ENCODE assay signal across 8 mouse cellular contexts in the genomic region with DNA sequence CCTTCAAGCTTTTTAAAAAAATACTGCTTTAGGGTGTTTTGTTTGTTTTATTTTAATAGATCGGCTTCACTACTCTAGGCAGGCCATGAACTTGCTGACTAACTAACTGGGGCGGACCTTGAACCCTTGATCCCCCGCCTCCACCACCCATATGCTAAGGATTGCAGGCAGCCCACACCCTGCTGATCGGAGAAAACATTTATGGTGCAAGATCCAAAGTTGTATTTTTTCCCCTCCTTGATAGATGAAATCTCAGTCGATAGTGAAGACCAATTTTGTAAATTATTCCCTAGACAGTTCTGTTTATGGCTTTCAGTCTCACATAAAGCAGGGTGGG. TPM values are rescaled to one million over a fixed set of nuclear protein-coding genes. Genes with fewer than 3 reads are reported as not detected.
DNase-seq lines count a peak whose midpoint lies in the region; ATAC-seq and TF ChIP-seq lines count a peak whose summit lies in the region.

No protein-coding gene starts in this region.

- no peak for TF ChIP-seq POLR2A in MEL (IDR thresholded peaks at IDR 0.05; ENCODE audit: control insufficient read depth in 1 of 2, insufficient read depth in 1 of 2, low read depth in 1 of 2, low read length in 2 of 2, poor library complexity in 1 of 2)

- H3K4me3 ChIP-seq in heart, embryonic 13.5 days: peak overlapping the region; percentile 89
- peak overlapping the region; percentile 69 to 81 for H3K4me3 ChIP-seq in MEL (ENCODE audit: control insufficient read depth in 1 of 2, insufficient read depth in 1 of 2, low read depth in 2 of 2, low read length in 2 of 2)
- H3K4me3 ChIP-seq in forebrain, embryonic 13.5 days: peak overlapping the region; percentile 86
- peak overlapping the region; percentile 89 for H3K4me3 ChIP-seq in midbrain, embryonic 13.5 days (replicated peaks)

- TF ChIP-seq RAD21 in MEL (IDR thresholded peaks at IDR 0.05; ENCODE audit: low read depth, low read length): no peak

- no peak for TF ChIP-seq EP300 in MEL (IDR thresholded peaks at IDR 0.05; ENCODE audit: low read depth in 1 of 2, low read length in 2 of 2)

- no peak for ATAC-seq in heart, embryonic 13.5 days (ENCODE audit: extremely low read depth, insufficient number of reproducible peaks, low FRiP score, low TSS enrichment)
- peak; percentile 1; the same call in 1 of the 2 replicates for ATAC-seq in forebrain, embryonic 13.5 days
- ATAC-seq in midbrain, embryonic 13.5 days: 0 out of 2 replicates have a peak, but pooled peaks have one; percentile 28

- H3K79me2 ChIP-seq in MEL (ENCODE audit: control insufficient read depth, insufficient read depth, low read length, poor library complexity): peaks cover 21% of the 10 kb centered on the region

- H3K4me2 ChIP-seq in heart, embryonic 13.5 days: peak overlapping the region; percentile 72
- H3K4me2 ChIP-seq in forebrain, embryonic 13.5 days: peak overlapping the region; percentile 73
- H3K4me2 ChIP-seq in midbrain, embryonic 13.5 days (replicated peaks): peak overlapping the region; percentile 75

- peaks cover 36% of the 10 kb centered on the region for H3K36me3 ChIP-seq in heart, embryonic 13.5 days
- peaks cover 6 to 26% of the 10 kb centered on the region in 2 experiments for H3K36me3 ChIP-seq in MEL (ENCODE audit: control insufficient read depth in 1 of 2, insufficient read depth in 2 of 2, low read length in 2 of 2)
- peaks cover 30% of the 10 kb centered on the region for H3K36me3 ChIP-seq in forebrain, embryonic 13.5 days (ENCODE audit: poor library complexity, severe bottlenecking)
- peaks cover 28% of the 10 kb centered on the region for H3K36me3 ChIP-seq in midbrain, embryonic 13.5 days

- intact Hi-C loops in heart, postnatal 14 days (cut with DNase I): loop anchor here (10.0 kb wide), 1 partner anchor 302 kb away; no protein-coding TSS in a partner anchor

- DNase-seq in heart, postnatal 14 days: no peak
- DNase-seq in MEL (ENCODE audit: low read depth, low spot score): peak; percentile 87
- DNase-seq in kidney, postnatal 4 days: peak; percentile 58 to 76
- DNase-seq in layer of hippocampus, postnatal 36 days: no peak
- DNase-seq in left cerebral cortex, adult 8-10 months (ENCODE audit: low spot score in 2 of 2): no peak

- H3K4me1 ChIP-seq in heart, embryonic 13.5 days: peaks cover 32% of the 10 kb centered on the region
- peaks cover 7 to 24% of the 10 kb centered on the region in 2 experiments for H3K4me1 ChIP-seq in MEL (ENCODE audit: control insufficient read depth in 1 of 2, insufficient read depth in 2 of 2, low read length in 2 of 2)
- peaks cover 27% of the 10 kb centered on the region for H3K4me1 ChIP-seq in forebrain, embryonic 13.5 days
- H3K4me1 ChIP-seq in midbrain, embryonic 13.5 days (replicated peaks): peaks cover 34% of the 10 kb centered on the region

- peak overlapping the region; percentile 99 for H3K9ac ChIP-seq in heart, embryonic 13.5 days
- H3K9ac ChIP-seq in MEL (ENCODE audit: control insufficient read depth, low read depth, low read length, poor library complexity, severe bottlenecking): peak overlapping the region; percentile 89
- peak overlapping the region; percentile 98 for H3K9ac ChIP-seq in forebrain, embryonic 13.5 days
- H3K9ac ChIP-seq in midbrain, embryonic 13.5 days (replicated peaks): peak overlapping the region; percentile 99

- H3K27ac ChIP-seq in heart, embryonic 13.5 days (replicated peaks): peak overlapping the region; percentile 90
- peak overlapping the region; percentile 89 for H3K27ac ChIP-seq in MEL (ENCODE audit: control insufficient read depth, low read depth, low read length)
- peak overlapping the region; percentile 89 for H3K27ac ChIP-seq in forebrain, embryonic 13.5 days
- H3K27ac ChIP-seq in midbrain, embryonic 13.5 days: peak overlapping the region; percentile 91

- H3K27me3 ChIP-seq in heart, embryonic 13.5 days (replicated peaks): no peaks in the 10 kb centered on the region
- H3K27me3 ChIP-seq in MEL (ENCODE audit: control insufficient read depth in 1 of 2, insufficient read depth in 2 of 2, low read length in 2 of 2): no peaks in the 10 kb centered on the region
- no peaks in the 10 kb centered on the region for H3K27me3 ChIP-seq in forebrain, embryonic 13.5 days
- no peaks in the 10 kb centered on the region for H3K27me3 ChIP-seq in midbrain, embryonic 13.5 days

- no peaks in the 10 kb centered on the region for H3K9me3 ChIP-seq in heart, embryonic 13.5 days
- no peaks in the 10 kb centered on the region for H3K9me3 ChIP-seq in MEL (replicated peaks; ENCODE audit: insufficient read depth, low read length)
- no peaks in the 10 kb centered on the region for H3K9me3 ChIP-seq in forebrain, embryonic 13.5 days (replicated peaks)
- no peaks in the 10 kb centered on the region for H3K9me3 ChIP-seq in midbrain, embryonic 13.5 days

- no peak for TF ChIP-seq CTCF in MEL (IDR thresholded peaks at IDR 0.05 in 2 of 3, conservative IDR thresholded peaks at IDR 0.05 in 1 of 3; ENCODE audit: control insufficient read depth in 1 of 3, insufficient read depth in 1 of 3, low read depth in 2 of 3, low read length in 3 of 3, poor library complexity in 1 of 3, severe bottlenecking in 1 of 3)

- 2% methylated on average over 5 of the region's 5 CpGs for WGBS in heart, embryonic 13.5 days
- 3% methylated on average over 5 of the region's 5 CpGs for WGBS in forebrain, embryonic 13.5 days
- 3% methylated on average over 5 of the region's 5 CpGs for WGBS in midbrain, embryonic 13.5 days

TF ChIP-seq in MEL, 35 proteins besides CTCF, POLR2A, EP300 and RAD21:
- TF ChIP-seq TBP (IDR thresholded peaks at IDR 0.05; ENCODE audit: low read depth, low read length) (peak; percentile 65; the same call in 1 of the 2 replicates), NELFE (IDR thresholded peaks at IDR 0.05; ENCODE audit: low read depth, low read length) (no peak), MXI1 (IDR thresholded peaks at IDR 0.05; ENCODE audit: low read depth, low read length) (peak; percentile 54; the same call in 1 of the 2 replicates), E2F4 (IDR thresholded peaks at IDR 0.05; ENCODE audit: borderline replicate concordance, low read depth, low read length) (no peak), HCFC1 (IDR thresholded peaks at IDR 0.05; ENCODE audit: low read depth, low read length) (peak; percentile 26; the same call in 1 of the 2 replicates), GATA1 (IDR thresholded peaks at IDR 0.05; ENCODE audit: low read depth, low read length) (no peak), UBTF (IDR thresholded peaks at IDR 0.05; ENCODE audit: borderline replicate concordance, insufficient read depth, low read depth, low read length) (peak; percentile 39; the same call in 1 of the 2 replicates), MYC (IDR thresholded peaks at IDR 0.05; ENCODE audit: low read depth, low read length) (peak; percentile 27; the same call in 1 of the 2 replicates), SIN3A (IDR thresholded peaks at IDR 0.05; ENCODE audit: low read length) (peak; percentile 57), ETS1 (IDR thresholded peaks at IDR 0.05; ENCODE audit: low read depth, low read length) (no peak), KAT2A (conservative IDR thresholded peaks at IDR 0.05; ENCODE audit: low read depth, low read length) (no peak), TAL1 (IDR thresholded peaks at IDR 0.05; ENCODE audit: low read length) (no peak)
TF ChIP-seq in MEL: peak in this region for 6.

RNA-seq across cellular contexts. Expression of gene Hint1, which starts 0.8 kb away (rescaled TPM):
- polyA plus RNA-seq in heart, embryonic 13.5 days (2015; fragmentation: Nextera tagmentation; extraction: Ambion mirVana): 637 and 710 TPM in 2 replicates
- total RNA-seq in heart, postnatal 14 days (2021): 100 to 1,000 TPM; 259 to 264 TPM
- 567 and 640 TPM in 2 replicates for total RNA-seq in MEL (2012; rRNA removed)
- polyA plus RNA-seq in MEL (2012; ENCODE audit: insufficient read depth in 1 of 2, insufficient read length in 2 of 2, low read depth in 1 of 2, low replicate concordance in 2 of 2, missing spikeins in 1 of 2): 1,000 to 10,000 TPM in 1 of 2 experiments, 100 to 1,000 TPM in 1; 529 to 2,790 TPM
- polyA plus RNA-seq in forebrain, embryonic 13.5 days (2015; fragmentation: Nextera tagmentation; extraction: Ambion mirVana): 829 and 971 TPM in 2 replicates
- 703 and 771 TPM in 2 replicates for polyA plus RNA-seq in midbrain, embryonic 13.5 days (2015; fragmentation: Nextera tagmentation; extraction: Ambion mirVana)
- total RNA-seq in layer of hippocampus, postnatal 36 days (2021): 100 to 1,000 TPM; 264 to 281 TPM
- 100 to 1,000 TPM; 204 to 277 (median 234) TPM for total RNA-seq in left cerebral cortex, adult 8-10 months (2022)

RNA-seq across cellular contexts. Expression of gene Lyrm7, which starts 6.3 kb away (rescaled TPM):
- 12.2 and 17.2 TPM in 2 replicates for polyA plus RNA-seq in heart, embryonic 13.5 days (2015; fragmentation: Nextera tagmentation; extraction: Ambion mirVana)
- 10 to 100 TPM; 28.0 to 29.4 TPM for total RNA-seq in heart, postnatal 14 days (2021)
- total RNA-seq in MEL (2012; rRNA removed): 12.3 and 12.7 TPM in 2 replicates
- polyA plus RNA-seq in MEL (2012; ENCODE audit: insufficient read depth in 1 of 2, insufficient read length in 2 of 2, low read depth in 1 of 2, low replicate concordance in 2 of 2, missing spikeins in 1 of 2): 100 to 1,000 TPM in 1 of 2 experiments, 10 to 100 TPM in 1; 20.9 to 188 TPM
- polyA plus RNA-seq in forebrain, embryonic 13.5 days (2015; fragmentation: Nextera tagmentation; extraction: Ambion mirVana): 11.6 and 12.5 TPM in 2 replicates
- polyA plus RNA-seq in midbrain, embryonic 13.5 days (2015; fragmentation: Nextera tagmentation; extraction: Ambion mirVana): 7.1 and 11.2 TPM in 2 replicates
- total RNA-seq in layer of hippocampus, postnatal 36 days (2021): 10 to 100 TPM; 27.9 to 30.8 TPM
- 10 to 100 TPM; 23.4 to 37.9 (median 27.9) TPM for total RNA-seq in left cerebral cortex, adult 8-10 months (2022)

RNA-seq across cellular contexts. Expression of gene Gpx3, which starts 35.2 kb away (rescaled TPM):
- 1,129 and 1,294 TPM in 2 replicates for polyA plus RNA-seq in heart, embryonic 13.5 days (2015; fragmentation: Nextera tagmentation; extraction: Ambion mirVana)
- 100 to 1,000 TPM in 1 of 2 experiments, 10 to 100 TPM in 1; 93.6 to 153 TPM for total RNA-seq in heart, postnatal 14 days (2021)
- 0.12 TPM in 1 of 2 replicates, not detected in the other for total RNA-seq in MEL (2012; rRNA removed)
- polyA plus RNA-seq in MEL (2012; ENCODE audit: insufficient read depth in 1 of 2, insufficient read length in 2 of 2, low read depth in 1 of 2, low replicate concordance in 2 of 2, missing spikeins in 1 of 2): under 1 TPM in 1 of 2 experiments, not detected in 1; 0.15 TPM
- polyA plus RNA-seq in forebrain, embryonic 13.5 days (2015; fragmentation: Nextera tagmentation; extraction: Ambion mirVana): 17.9 and 20.8 TPM in 2 replicates
- polyA plus RNA-seq in midbrain, embryonic 13.5 days (2015; fragmentation: Nextera tagmentation; extraction: Ambion mirVana): 19.6 and 21.4 TPM in 2 replicates
- 1 to 10 TPM; 3.4 to 4.6 TPM for total RNA-seq in layer of hippocampus, postnatal 36 days (2021)
- total RNA-seq in left cerebral cortex, adult 8-10 months (2022): 10 to 100 TPM in 2 of 4 experiments, 1 to 10 TPM in 2; 7.5 to 12.5 (median 10.4) TPM

Comparison
In these comparisons a context has a peak if more than half of its experiments do, and no peak if none do; other contexts are left out.
1. DNase-seq: peak in MEL (single experiment) and kidney, postnatal 4 days (2 of 2); none in heart, postnatal 14 days (0 of 2), layer of hippocampus, postnatal 36 days (0 of 2) and left cerebral cortex, adult 8-10 months (0 of 2).
2. RNA of gene Gpx3, which starts 35.2 kb away (total RNA-seq): 93.6 to 153 TPM in heart, postnatal 14 days; 7.5 to 12.5 TPM in left cerebral cortex, adult 8-10 months, 3.4 to 4.6 TPM in layer of hippocampus, postnatal 36 days and 0.12 TPM in MEL; every median in the first group is over 4 times any median in the second.
3. Peak in every context shown above with its lines, with median percentiles within 50 percentile points of each other: H3K27ac ChIP-seq, H3K4me2 ChIP-seq, H3K4me3 ChIP-seq and H3K9ac ChIP-seq.